Mouse (Mus musculus) heart, embryonic 14.5 days (tissue): ENCODE results near the gene Mettl1. TPM values are rescaled to one million over a fixed set of nuclear protein-coding genes. Genes with fewer than 3 reads are reported as not detected.
A peak's percentile ranks its signal among the peaks of the same experiment; 100 is the strongest.

Experiments used
- ATAC-seq: fragments of 200-750 bp; cut with Nextera tagmentation; 2 replicates; pipeline ENCODE4 v1.8.0; 2017; ENCODE audit warnings: low read depth, moderate TSS enrichment; ENCODE audit not compliant: insufficient number of reproducible peaks, insufficient read depth, low FRiP score
- H3K27ac ChIP-seq, 2 experiments: fragments of 200-500 bp in 1 of 2; fragments of 300-500 bp in 1 of 2; sonication (generic) in 1 of 2; replicated peaks in 1 of 2; 2 replicates each; pipeline ENCODE4 v1.5.1; 2012 to 2014; ENCODE audit warnings: low read depth in 2 of 2, low read length in 2 of 2, control low read depth in 1 of 2, mild to moderate bottlenecking in 1 of 2, mixed read lengths in 1 of 2; ENCODE audit not compliant: control insufficient read depth in 1 of 2, insufficient read depth in 1 of 2
- H3K27me3 ChIP-seq: fragments of 300-500 bp; sonication (generic); 2 replicates; pipeline ENCODE4 v1.6.1; 2014; ENCODE audit warnings: mild to moderate bottlenecking, low read length, control low read depth; ENCODE audit not compliant: control insufficient read depth, insufficient read depth
- H3K36me3 ChIP-seq: fragments of 300-500 bp; sonication (generic); 2 replicates; pipeline ENCODE4 v1.6.1; 2014; ENCODE audit warnings: mild to moderate bottlenecking, control low read depth, low read length, mixed read lengths; ENCODE audit not compliant: control insufficient read depth, insufficient read depth
- H3K4me1 ChIP-seq, 2 experiments: fragments of 200-500 bp in 1 of 2; fragments of 300-500 bp in 1 of 2; sonication (generic) in 1 of 2; 2 replicates each; pipeline ENCODE4 v1.6.1; 2012 to 2014; ENCODE audit warnings: low read length in 2 of 2, control low read depth in 1 of 2, mixed read lengths in 1 of 2; ENCODE audit not compliant: control insufficient read depth in 2 of 2, insufficient read depth in 2 of 2
- H3K4me2 ChIP-seq: fragments of 300-500 bp; sonication (generic); 2 replicates; pipeline ENCODE4 v1.6.1; 2014; ENCODE audit warnings: mild to moderate bottlenecking, low read length
- H3K4me3 ChIP-seq, 2 experiments: fragments of 200-500 bp in 1 of 2; fragments of 300-500 bp in 1 of 2; sonication (generic) in 1 of 2; 2 replicates each; pipeline ENCODE4 v1.5.1; 2012 to 2014; ENCODE audit warnings: low read length in 2 of 2, mild to moderate bottlenecking in 2 of 2, control low read depth in 1 of 2, low read depth in 1 of 2, moderate library complexity in 1 of 2; ENCODE audit not compliant: control insufficient read depth in 1 of 2, insufficient read depth in 1 of 2
- H3K9ac ChIP-seq: fragments of 300-500 bp; sonication (generic); 2 replicates; pipeline ENCODE4 v1.6.1; 2014; ENCODE audit warnings: mild to moderate bottlenecking, low read length
- H3K9me3 ChIP-seq: fragments of 300-500 bp; sonication (generic); 2 replicates; pipeline ENCODE4 v1.6.1; 2016; ENCODE audit warnings: low read length, control low read depth; ENCODE audit not compliant: control insufficient read depth
- WGBS: fragments of 180-500 bp; shearing (Covaris S2); extraction: QIAGEN DNeasy Blood & Tissue Kit; methylation state at CpG from one replicate; pipeline ENCODE4 v1.1.7; 2014; 5-methylcytosine and 5-hydroxymethylcytosine counted together
- polyA plus RNA-seq: library from polyadenylated mRNA; unstranded; fragments of >200 nt; fragmentation: Nextera tagmentation; extraction: Ambion mirVana; gene quantifications from 2 replicates; pipeline ENCODE4 v1.2.1, GENCODE M21; 2014

Mettl1 gene
- polyA plus RNA-seq, 1 experiment from 2014 or later: 36.3 TPM

DNA sequence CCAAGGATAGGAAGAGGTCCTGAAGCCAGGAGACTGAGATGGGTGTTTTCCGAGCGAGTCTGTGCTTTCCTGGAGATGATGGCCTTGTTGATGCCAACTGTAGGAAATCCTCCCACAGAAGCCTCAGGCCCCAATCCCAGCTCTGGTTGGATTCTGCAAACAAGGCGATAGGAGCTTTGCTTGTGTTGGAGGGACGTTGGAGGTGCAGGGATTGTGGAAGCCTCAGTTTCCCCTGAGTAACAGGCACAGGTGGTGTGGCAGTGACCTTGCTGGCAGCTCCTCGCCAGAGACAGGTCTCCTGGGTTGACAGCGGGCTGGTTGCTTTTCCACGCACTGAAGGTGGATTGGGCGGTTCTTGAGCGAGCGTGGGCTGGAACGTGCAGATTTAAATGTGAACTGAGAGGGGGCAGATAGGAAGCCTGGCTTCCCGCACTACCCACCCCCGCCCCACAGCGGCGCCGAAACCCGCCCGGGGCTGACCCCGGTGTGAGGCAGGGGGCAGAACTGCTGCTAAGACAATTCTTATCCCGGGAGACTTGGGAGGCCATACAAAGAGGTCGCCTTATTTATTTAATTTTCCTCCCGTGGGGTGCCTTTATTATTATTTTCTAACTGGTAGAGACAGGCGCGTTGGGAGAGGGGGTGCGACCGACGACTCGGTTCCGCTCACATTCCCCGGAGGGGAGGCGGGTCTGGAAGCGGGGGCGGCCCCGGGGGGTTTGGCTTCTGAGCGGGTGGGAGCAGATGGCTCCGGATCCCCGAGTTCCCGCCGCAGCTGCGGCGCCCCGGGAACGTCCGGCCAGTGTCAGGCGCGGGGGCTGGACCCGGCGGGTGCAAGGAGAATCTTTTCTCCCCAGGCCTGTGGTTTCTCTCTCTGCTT lies 39.9 kb downstream of the Mettl1 start:
- no peaks in the 10 kb centered on the region for H3K36me3 ChIP-seq
- H3K9ac ChIP-seq: no peak overlapping the region
- no peaks in the 10 kb centered on the region for H3K9me3 ChIP-seq
- H3K27me3 ChIP-seq: peaks cover 89% of the 10 kb centered on the region
- peak overlapping the region; percentile 55 for H3K4me2 ChIP-seq
- 3% methylated on average over 48 of the region's 48 CpGs for WGBS
- H3K4me3 ChIP-seq: peak overlapping the region; percentile 4 to 30; a peak in 2 of 4 replicates
- peaks cover 6 to 26% of the 10 kb centered on the region in 2 experiments; a peak in 3 of 4 replicates for H3K4me1 ChIP-seq
- no peak for ATAC-seq
- no peak overlapping the region for H3K27ac ChIP-seq

- Histone ChIP-seq H3K4me2 (peak overlapping the region; percentile 55; the same call in 1 of the 2 replicates), H3K4me3 (no peak overlapping the region; a peak in 1 of 4 replicates), H3K27ac (no peak overlapping the region), H3K36me3 (no peaks in the 10 kb centered on the region), H3K9me3 (no peaks in the 10 kb centered on the region), H3K4me1 (peaks cover 6 to 26% of the 10 kb centered on the region in 2 experiments; a peak in 3 of 4 replicates), H3K9ac (no peak overlapping the region), H3K27me3 (peaks cover 86% of the 10 kb centered on the region)
- ATAC-seq: no peak
- WGBS: 32% methylated on average over 8 of the region's 8 CpGs
These were observed 40.9 kb downstream of the Mettl1 start for GRCm38 (mm10) chr10:127081996-127082620.

GRCm38 (mm10) chr10:127083292-127083914 lies 42.2 kb downstream of the Mettl1 start:
- H3K9me3 ChIP-seq: no peaks in the 10 kb centered on the region
- ATAC-seq: no peak
- no peaks in the 10 kb centered on the region for H3K36me3 ChIP-seq
- H3K9ac ChIP-seq: no peak overlapping the region
- H3K4me2 ChIP-seq: no peak overlapping the region
- H3K27ac ChIP-seq: no peak overlapping the region
- H3K4me1 ChIP-seq: peaks cover 6 to 26% of the 10 kb centered on the region in 2 experiments; a peak in 3 of 4 replicates
- WGBS: 22% methylated on average over 8 of the region's 8 CpGs
- no peak overlapping the region for H3K4me3 ChIP-seq
- peaks cover 86% of the 10 kb centered on the region for H3K27me3 ChIP-seq

DNA sequence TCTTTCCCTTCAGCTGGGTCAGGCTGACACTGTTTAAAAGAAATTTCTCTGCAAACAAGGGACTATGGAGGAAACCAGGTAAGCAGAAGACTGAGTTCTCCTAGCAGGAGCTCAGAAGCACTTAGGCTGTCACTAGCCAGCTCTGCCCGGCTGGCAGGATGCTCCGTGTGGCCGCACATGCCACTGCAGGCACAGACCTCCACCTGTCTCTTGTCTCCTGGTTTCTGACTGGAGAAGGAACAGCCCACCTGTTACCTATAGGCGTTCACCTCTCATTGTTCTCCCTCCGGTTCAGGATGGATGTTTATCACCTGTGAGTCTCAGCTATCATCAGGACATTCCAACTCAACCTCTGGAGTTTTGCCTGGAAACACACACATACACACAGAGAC lies 42.7 kb downstream of the Mettl1 start:
- Histone ChIP-seq H3K27me3 (peaks cover 86% of the 10 kb centered on the region), H3K27ac (no peak overlapping the region), H3K4me2 (no peak overlapping the region), H3K4me3 (no peak overlapping the region), H3K9me3 (no peaks in the 10 kb centered on the region), H3K4me1 (peaks cover 6 to 23% of the 10 kb centered on the region in 2 experiments; a peak in 3 of 4 replicates), H3K9ac (no peak overlapping the region), H3K36me3 (no peaks in the 10 kb centered on the region)
- ATAC-seq: no peak
- WGBS: 46% methylated on average over 5 of the region's 5 CpGs

DNA sequence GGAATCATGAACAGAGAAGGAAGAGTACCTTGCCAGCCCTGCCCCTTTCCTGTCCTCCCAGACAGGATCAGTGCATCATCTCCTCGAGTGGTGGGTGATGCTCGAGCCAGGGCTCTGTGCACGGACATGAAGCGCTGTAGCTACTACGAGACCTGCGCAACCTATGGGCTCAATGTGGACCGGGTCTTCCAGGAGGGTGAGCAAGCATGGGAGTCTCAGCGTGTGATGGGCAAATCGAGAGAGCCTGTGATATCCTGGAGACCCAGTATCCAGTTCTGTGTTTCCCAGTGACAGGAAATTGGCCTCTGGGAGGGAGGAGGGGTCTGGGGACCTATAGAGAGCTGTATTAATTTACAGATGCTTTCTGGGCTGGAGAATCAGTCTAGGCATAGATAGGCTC lies 43.8 kb downstream of the Mettl1 start:
- Histone ChIP-seq H3K9me3 (no peaks in the 10 kb centered on the region), H3K9ac (no peak overlapping the region)

DNA sequence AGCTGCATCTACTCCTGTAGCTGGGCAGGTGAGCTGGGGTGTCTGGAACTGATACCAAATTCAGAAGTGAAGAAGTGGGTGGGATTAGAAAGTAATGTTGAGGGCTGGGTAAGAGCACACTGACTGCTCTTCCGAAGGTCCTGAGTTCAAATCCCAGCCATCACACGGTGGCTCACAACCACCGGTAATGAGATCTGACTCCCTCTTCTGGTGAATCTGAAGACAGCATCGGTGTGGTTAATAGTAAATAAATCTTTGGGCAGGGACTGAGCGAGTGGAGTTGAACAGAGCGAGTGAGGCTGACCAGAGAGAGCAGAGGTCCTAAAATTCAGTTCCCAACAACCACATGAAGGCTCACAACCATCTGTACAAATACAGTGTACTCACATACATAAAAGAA lies 44.4 kb downstream of the Mettl1 start:
- ATAC-seq: no peak
- Histone ChIP-seq H3K4me2 (no peak overlapping the region), H3K36me3 (no peaks in the 10 kb centered on the region), H3K27ac (no peak overlapping the region), H3K4me1 (peaks cover 6 to 11% of the 10 kb centered on the region in 2 experiments; a peak in 3 of 4 replicates), H3K9ac (no peak overlapping the region), H3K9me3 (no peaks in the 10 kb centered on the region), H3K4me3 (no peak overlapping the region), H3K27me3 (peaks cover 86% of the 10 kb centered on the region)
- 72% methylated on average over 6 of the region's 6 CpGs for WGBS

More for the DNA sequence above, 43.8 kb downstream of the Mettl1 start:
- H3K4me3 ChIP-seq: no peak overlapping the region
- no peak overlapping the region for H3K4me2 ChIP-seq
- peaks cover 6 to 13% of the 10 kb centered on the region in 2 experiments; a peak in 3 of 4 replicates for H3K4me1 ChIP-seq
- H3K27me3 ChIP-seq: peaks cover 86% of the 10 kb centered on the region
- no peak overlapping the region for H3K27ac ChIP-seq
- H3K36me3 ChIP-seq: no peaks in the 10 kb centered on the region
- ATAC-seq: no peak
- WGBS: 70% methylated on average over 9 of the region's 9 CpGs
